Mouse (Mus musculus) G1E (cell line): ENCODE measurements at regions not wholly inside any gene's neighbourhood (a gene's known extent, or its start where the extent isn't known, plus 50 kb on each side); places are given as distances from the start of the nearest gene placed in this dataset.

Experiments used
- ATAC-seq: 2 replicates; pipeline ENCODE4 v1.8.0; 2016; ENCODE audit warnings: mild to moderate bottlenecking; ENCODE audit not compliant: insufficient number of reproducible peaks, poor library complexity, low FRiP score, severe bottlenecking; ENCODE audit errors: extremely low read depth
- DNase-seq: peaks from one replicate; pipeline ENCODE4 v3.0.0; 2012; ENCODE audit warnings: low spot score
- H3K27me3 ChIP-seq: 2 replicates; pipeline ENCODE4 v1.6.1; 2012; ENCODE audit warnings: mild to moderate bottlenecking, low read length, inconsistent platforms; ENCODE audit not compliant: insufficient read depth
- H3K36me3 ChIP-seq: replicated peaks from 2 replicates; pipeline ENCODE3; 2012; ENCODE audit warnings: mild to moderate bottlenecking, inconsistent platforms
- H3K4me1 ChIP-seq: 2 replicates; pipeline ENCODE4 v1.6.1; 2012; ENCODE audit warnings: low read depth, low read length, inconsistent platforms, mixed read lengths; ENCODE audit not compliant: insufficient read depth
- H3K4me3 ChIP-seq: 2 replicates; pipeline ENCODE4 v1.5.1; 2012; ENCODE audit warnings: low read depth, mild to moderate bottlenecking, inconsistent platforms, low read length, moderate library complexity, mixed read lengths
- H3K9me3 ChIP-seq: replicated peaks from 2 replicates; pipeline ENCODE4 v1.6.1; 2012; ENCODE audit warnings: inconsistent platforms
- CTCF ChIP-seq: IDR thresholded peaks from 2 replicates; pipeline ENCODE4 v1.5.1; 2012; ENCODE audit warnings: low read depth, low read length, inconsistent platforms, mixed read lengths
- GATA1 ChIP-seq: IDR thresholded peaks from 2 replicates; pipeline ENCODE4 v1.6.1; 2012; ENCODE audit warnings: borderline replicate concordance, low read length, inconsistent platforms, mixed read lengths
- GATA2 ChIP-seq: IDR thresholded peaks from 2 replicates; pipeline ENCODE4 v1.6.1; 2012; ENCODE audit warnings: low read depth, low read length, inconsistent platforms, borderline replicate concordance
- POLR2AphosphoS5 ChIP-seq: IDR thresholded peaks from 2 replicates; pipeline ENCODE4 v1.6.1; 2012; ENCODE audit warnings: low read depth, low read length, inconsistent platforms; ENCODE audit not compliant: insufficient replicate concordance
- TAL1 ChIP-seq: conservative IDR thresholded peaks from 2 replicates; pipeline ENCODE4 v1.6.1; 2012; ENCODE audit warnings: low read depth, low read length, inconsistent platforms, mixed read lengths

- ATAC-seq (peak; percentile 82), DNase-seq (no peak)
- H3K4me3 ChIP-seq: no peak overlapping the region
- H3K9me3 ChIP-seq: peaks cover 25% of the 10 kb centered on the region
- no peaks in the 10 kb centered on the region for H3K4me1 ChIP-seq
- no peak for TF ChIP-seq GATA1
- H3K36me3 ChIP-seq: no peaks in the 10 kb centered on the region
- H3K27me3 ChIP-seq: no peaks in the 10 kb centered on the region
These were observed 175.2 kb upstream of the Cdkn2b start for GRCm38 (mm10) chr4:89485981-89486531.

- no peaks in the 10 kb centered on the region for H3K27me3 ChIP-seq
- DNase-seq (no peak), ATAC-seq (no peak)
- peaks cover 23% of the 10 kb centered on the region for H3K9me3 ChIP-seq
- H3K4me1 ChIP-seq: no peaks in the 10 kb centered on the region
- H3K4me3 ChIP-seq: no peak overlapping the region
- H3K36me3 ChIP-seq: no peaks in the 10 kb centered on the region
- TF ChIP-seq GATA2: no peak
- TF ChIP-seq CTCF: no peak
- TF ChIP-seq TAL1: no peak
- TF ChIP-seq GATA1: no peak
- TF ChIP-seq POLR2AphosphoS5: no peak
These were observed 167.9 kb upstream of the Cdkn2b start for GRCm38 (mm10) chr4:89478646-89479237.

GRCm38 (mm10) chr4:89475848-89476247 is 165.0 kb upstream of the Cdkn2b start:
- ATAC-seq: peak; percentile 47
- Histone ChIP-seq H3K36me3 (no peaks in the 10 kb centered on the region), H3K4me1 (no peaks in the 10 kb centered on the region), H3K9me3 (peaks cover 11% of the 10 kb centered on the region), H3K4me3 (no peak overlapping the region), H3K27me3 (no peaks in the 10 kb centered on the region)
- DNase-seq: no peak
- TF ChIP-seq POLR2AphosphoS5 (no peak), GATA2 (no peak), CTCF (no peak), GATA1 (no peak), TAL1 (no peak)

- no peak for DNase-seq
- TF ChIP-seq POLR2AphosphoS5 (no peak), CTCF (no peak), GATA2 (no peak), GATA1 (no peak), TAL1 (no peak)
- peaks cover 11% of the 10 kb centered on the region for H3K9me3 ChIP-seq
These were observed 164.2 kb upstream of the Cdkn2b start for GRCm38 (mm10) chr4:89474836-89475541.

GRCm38 (mm10) chr4:89471426-89471825 is 160.6 kb upstream of the Cdkn2b start:
- ATAC-seq: no peak
- no peak for DNase-seq
- H3K9me3 ChIP-seq: peaks cover 14% of the 10 kb centered on the region
- no peaks in the 10 kb centered on the region for H3K27me3 ChIP-seq
- no peak overlapping the region for H3K4me3 ChIP-seq
- H3K4me1 ChIP-seq: no peaks in the 10 kb centered on the region
- no peak for TF ChIP-seq GATA2
- TF ChIP-seq GATA1: no peak
- TF ChIP-seq CTCF: no peak
- no peak for TF ChIP-seq POLR2AphosphoS5
- TF ChIP-seq TAL1: no peak
- H3K36me3 ChIP-seq: no peaks in the 10 kb centered on the region

More at GRCm38 (mm10) chr4:89474836-89475541, 164.2 kb upstream of the Cdkn2b start:
- ATAC-seq: peak; percentile 59
- no peaks in the 10 kb centered on the region for H3K36me3 ChIP-seq
- H3K4me1 ChIP-seq: no peaks in the 10 kb centered on the region
- no peak overlapping the region for H3K4me3 ChIP-seq
- no peaks in the 10 kb centered on the region for H3K27me3 ChIP-seq

GRCm38 (mm10) chr4:89470756-89471155 is 159.9 kb upstream of the Cdkn2b start:
- no peak for TF ChIP-seq POLR2AphosphoS5
- no peak for TF ChIP-seq GATA2
- TF ChIP-seq GATA1: no peak
- TF ChIP-seq CTCF: no peak
- no peaks in the 10 kb centered on the region for H3K36me3 ChIP-seq
- peaks cover 19% of the 10 kb centered on the region for H3K9me3 ChIP-seq
- no peak for ATAC-seq
- H3K4me3 ChIP-seq: no peak overlapping the region
- H3K27me3 ChIP-seq: no peaks in the 10 kb centered on the region
- DNase-seq: no peak
- no peaks in the 10 kb centered on the region for H3K4me1 ChIP-seq

GRCm38 (mm10) chr4:89469883-89470282 is 159.0 kb upstream of the Cdkn2b start:
- Histone ChIP-seq H3K9me3 (peaks cover 17% of the 10 kb centered on the region), H3K27me3 (no peaks in the 10 kb centered on the region), H3K4me3 (no peak overlapping the region), H3K36me3 (no peaks in the 10 kb centered on the region), H3K4me1 (no peaks in the 10 kb centered on the region)
- ATAC-seq: no peak
- no peak for DNase-seq
- TF ChIP-seq GATA2: no peak
- TF ChIP-seq CTCF: no peak
- no peak for TF ChIP-seq TAL1
- TF ChIP-seq POLR2AphosphoS5: no peak
- no peak for TF ChIP-seq GATA1
